Mouse (Mus musculus): ENCODE data around the gene Cops9.

DNA sequence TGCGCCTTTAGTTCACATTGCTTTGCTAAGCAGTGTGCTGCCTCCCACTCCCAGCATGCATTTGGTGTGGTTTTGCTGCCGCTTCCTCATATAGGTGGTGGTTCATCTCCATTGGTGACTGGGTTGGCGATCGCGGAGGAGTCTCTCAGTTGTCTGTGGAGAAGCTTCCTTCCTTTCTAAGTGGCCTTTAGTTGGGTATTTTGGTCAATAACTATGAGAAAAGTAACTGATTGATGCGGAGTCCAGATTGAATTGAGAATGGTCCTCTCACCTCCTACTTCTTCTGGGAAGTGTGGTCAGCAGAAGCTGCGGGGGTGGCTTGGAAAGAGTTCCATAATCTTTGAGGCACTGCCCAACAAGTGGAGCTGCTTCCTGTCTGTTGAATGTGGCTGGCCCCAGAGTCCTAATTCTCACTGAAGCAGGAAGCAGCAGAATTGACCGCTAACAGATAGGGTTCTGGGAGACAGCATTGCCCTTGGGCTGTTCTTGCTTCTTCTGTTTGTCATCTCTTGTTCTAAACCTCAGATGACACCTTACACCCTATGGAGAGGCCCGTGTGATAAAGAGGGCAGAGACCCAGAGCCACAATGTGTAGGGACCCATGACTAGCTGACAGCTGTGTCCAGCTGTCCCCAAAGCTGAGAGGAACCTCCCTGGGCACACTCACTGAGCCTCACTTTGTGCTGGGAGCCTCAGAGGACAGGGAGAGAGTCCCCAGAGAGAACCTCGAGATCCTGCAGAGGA, 34.3 kb upstream of the Cops9 start:
- TF ChIP-seq CTCF (IDR thresholded peaks at IDR 0.05; ENCODE audit: low read depth) (no peak), EP300 (optimal IDR thresholded peaks at IDR 0.05) (no peak)

All from stomach, postnatal 0 days (tissue).